Mouse (Mus musculus): ENCODE data around the gene Slc9a1. TPM values are rescaled to one million over a fixed set of nuclear protein-coding genes. Genes with fewer than 3 reads are reported as not detected.

The Slc9a1 gene
- polyA plus RNA-seq, 1 experiment from 2014 or later, result 1.8 TPM

DNA sequence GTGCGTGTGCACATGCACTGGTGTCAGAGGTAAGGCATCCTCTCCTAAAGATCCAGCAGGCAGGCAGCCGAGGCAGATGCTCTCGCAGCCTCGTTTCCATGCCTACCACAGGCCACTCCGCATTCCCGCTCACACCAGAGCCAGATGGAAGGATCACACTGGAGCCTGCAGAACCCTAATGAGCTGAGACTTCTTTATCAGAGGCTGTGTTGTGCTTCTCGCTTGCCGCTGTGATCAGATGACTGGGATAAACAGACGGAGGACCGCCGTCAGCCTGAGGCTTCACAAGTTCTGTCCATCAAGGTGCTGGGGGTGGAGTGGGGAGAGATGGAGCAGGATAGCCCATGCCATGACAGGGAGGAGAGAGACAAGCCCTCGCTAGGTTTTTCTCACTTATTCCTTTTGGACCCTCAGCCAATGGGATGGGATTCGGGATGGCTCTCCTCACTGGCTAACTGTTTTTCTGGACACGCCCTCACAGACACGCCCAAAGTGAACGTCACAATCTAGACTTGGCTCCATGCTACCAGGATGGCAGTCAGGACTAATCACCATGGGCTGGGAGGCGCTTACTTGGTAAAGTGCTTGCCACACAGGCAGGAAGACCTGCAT is 63.2 kb downstream of the Slc9a1 start:
- H3K9ac ChIP-seq (replicated peaks), result no peak overlapping the region
- H3K36me3 ChIP-seq (replicated peaks; ENCODE audit: insufficient read depth, low read length), result no peaks in the 10 kb centered on the region
- no peaks in the 10 kb centered on the region for H3K9me3 ChIP-seq (ENCODE audit: low read length)
- H3K27me3 ChIP-seq (ENCODE audit: insufficient read depth, low read length), result no peaks in the 10 kb centered on the region
- no peak for DNase-seq
- WGBS (ENCODE audit: insufficient replicate concordance), result 38% methylated on average over 17 of the region's 17 CpGs
- H3K4me3 ChIP-seq (ENCODE audit: low read depth, low read length), result no peak overlapping the region
- no peak overlapping the region for H3K27ac ChIP-seq (ENCODE audit: low read depth)
- TF ChIP-seq EP300 (IDR thresholded peaks at IDR 0.05; ENCODE audit: low read depth) (no peak), CTCF (IDR thresholded peaks at IDR 0.05; ENCODE audit: low read depth) (no peak)
- H3K4me2 ChIP-seq (ENCODE audit: low read depth, low read length), result no peak overlapping the region
- ATAC-seq, result no peak
- H3K4me1 ChIP-seq (ENCODE audit: insufficient read depth), result no peaks in the 10 kb centered on the region

DNA sequence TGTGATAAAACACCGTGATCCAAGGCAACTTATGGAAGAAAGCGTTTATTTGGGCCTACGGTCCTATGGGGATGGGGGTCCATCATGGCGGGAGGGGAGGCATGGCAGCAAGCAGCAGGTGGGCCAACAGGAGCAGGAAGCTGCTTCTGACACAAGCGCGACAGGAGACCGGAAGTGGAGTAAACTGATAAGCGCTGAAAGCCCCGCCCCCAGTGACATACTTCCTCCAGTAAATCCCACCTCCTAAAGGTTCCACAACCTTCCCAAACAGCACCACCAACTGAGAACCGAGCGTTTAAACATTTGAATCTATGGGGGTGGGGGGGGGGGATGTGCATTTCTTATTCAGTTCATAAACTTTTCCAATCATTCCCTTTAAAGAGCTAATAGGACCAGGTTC is 66.4 kb downstream of the Slc9a1 start:
- no peak for ATAC-seq
- no peaks in the 10 kb centered on the region for H3K4me1 ChIP-seq (ENCODE audit: insufficient read depth)
- no peaks in the 10 kb centered on the region for H3K9me3 ChIP-seq (ENCODE audit: low read length)
- H3K36me3 ChIP-seq (replicated peaks; ENCODE audit: insufficient read depth, low read length), result no peaks in the 10 kb centered on the region
- no peak for DNase-seq
- WGBS (ENCODE audit: insufficient replicate concordance), result 83% methylated on average over 11 of the region's 11 CpGs
- H3K27me3 ChIP-seq (ENCODE audit: insufficient read depth, low read length), result peaks cover 6% of the 10 kb centered on the region; the same call in 1 of the 2 replicates
- H3K4me3 ChIP-seq (ENCODE audit: low read depth, low read length), result no peak overlapping the region
- H3K9ac ChIP-seq (replicated peaks), result no peak overlapping the region
- no peak overlapping the region for H3K4me2 ChIP-seq (ENCODE audit: low read depth, low read length)
- no peak overlapping the region for H3K27ac ChIP-seq (ENCODE audit: low read depth)
- no peak for TF ChIP-seq EP300 (IDR thresholded peaks at IDR 0.05; ENCODE audit: low read depth)
- TF ChIP-seq CTCF (IDR thresholded peaks at IDR 0.05; ENCODE audit: low read depth), result no peak

DNA sequence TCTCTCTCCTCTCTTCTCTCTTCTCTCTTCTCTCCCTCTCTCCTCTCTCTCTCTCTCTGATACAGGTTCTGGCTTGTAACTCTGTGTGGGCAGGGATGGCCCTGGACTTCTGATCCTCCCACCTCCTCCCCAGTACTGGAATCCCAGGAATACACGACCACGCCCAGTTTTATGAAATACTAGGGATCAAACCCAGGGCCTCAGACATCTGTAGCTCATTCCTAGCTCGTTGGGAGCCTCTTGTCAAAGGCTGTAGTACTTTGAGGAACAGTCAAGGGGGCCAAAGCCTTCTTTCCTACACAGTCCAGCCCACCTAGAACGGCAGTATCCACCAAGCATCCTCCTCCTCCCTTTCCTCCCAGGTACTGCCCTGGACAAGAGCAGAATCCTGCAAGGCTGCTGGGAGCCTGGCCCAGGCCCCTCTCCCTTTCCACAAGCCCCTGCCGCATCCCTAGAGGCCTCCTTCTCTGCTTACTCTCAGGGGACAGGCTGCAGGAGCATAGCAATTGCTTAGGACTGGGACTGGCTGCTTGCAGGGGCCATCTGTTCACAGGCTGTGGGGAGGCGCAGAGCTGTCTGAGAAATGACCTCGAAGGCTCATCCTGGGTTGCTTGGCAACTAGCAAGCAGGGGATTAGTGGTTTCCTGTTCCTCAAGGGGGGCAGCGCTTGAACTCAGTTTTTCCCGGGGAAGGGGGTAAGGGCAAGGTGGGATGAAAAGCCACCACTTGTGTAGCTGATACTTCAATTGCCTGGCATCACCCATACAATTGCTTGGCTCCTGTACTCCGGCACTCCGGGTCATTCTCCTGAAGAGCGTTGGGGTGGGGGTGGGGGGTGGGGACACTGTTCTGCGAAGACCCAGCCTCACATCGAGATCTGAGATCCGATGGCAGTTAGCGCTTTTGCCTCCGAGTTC is 70.2 kb downstream of the Slc9a1 start:
- no peak overlapping the region for H3K4me3 ChIP-seq (ENCODE audit: low read depth, low read length)
- 13% methylated on average over 17 of the region's 17 CpGs for WGBS (ENCODE audit: insufficient replicate concordance)
- ATAC-seq (no peak), DNase-seq (no peak)
- no peak overlapping the region; the same call in 1 of the 2 replicates for H3K27ac ChIP-seq (ENCODE audit: low read depth)
- TF ChIP-seq CTCF (IDR thresholded peaks at IDR 0.05; ENCODE audit: low read depth) (no peak), EP300 (IDR thresholded peaks at IDR 0.05; ENCODE audit: low read depth) (no peak)
- peaks cover 6% of the 10 kb centered on the region; the same call in 1 of the 2 replicates for H3K27me3 ChIP-seq (ENCODE audit: insufficient read depth, low read length)
- peak overlapping the region; percentile 45 for H3K4me2 ChIP-seq (ENCODE audit: low read depth, low read length)
- H3K9me3 ChIP-seq (ENCODE audit: low read length), result no peaks in the 10 kb centered on the region
- no peaks in the 10 kb centered on the region for H3K4me1 ChIP-seq (ENCODE audit: insufficient read depth)
- no peaks in the 10 kb centered on the region for H3K36me3 ChIP-seq (replicated peaks; ENCODE audit: insufficient read depth, low read length)
- no peak overlapping the region for H3K9ac ChIP-seq (replicated peaks)

DNA sequence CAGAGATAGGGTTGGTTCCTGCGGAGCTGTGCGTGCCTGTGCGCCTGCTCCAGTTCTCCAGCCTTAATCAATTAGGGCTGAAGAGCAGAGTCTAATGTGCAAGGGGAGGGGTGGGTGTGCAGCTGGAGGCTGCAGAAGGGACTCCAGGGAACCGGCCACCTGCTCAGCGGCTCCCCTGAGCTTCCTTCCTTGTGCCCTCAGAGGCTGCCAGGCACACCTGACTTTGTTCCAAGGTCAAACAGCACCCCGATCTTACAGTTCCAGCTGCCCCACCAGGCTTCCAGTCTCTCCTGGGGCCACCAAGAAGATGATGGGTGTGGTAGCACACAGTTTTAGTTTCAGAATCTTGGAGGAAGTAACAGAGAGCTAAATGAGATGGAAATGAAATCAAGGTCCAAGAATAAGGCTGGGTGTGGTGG is 70.9 kb downstream of the Slc9a1 start:
- TF ChIP-seq CTCF (IDR thresholded peaks at IDR 0.05; ENCODE audit: low read depth) (no peak), EP300 (IDR thresholded peaks at IDR 0.05; ENCODE audit: low read depth) (no peak)
- Histone ChIP-seq H3K9ac (replicated peaks) (no peak overlapping the region), H3K4me1 (ENCODE audit: insufficient read depth) (no peaks in the 10 kb centered on the region), H3K9me3 (ENCODE audit: low read length) (no peaks in the 10 kb centered on the region), H3K4me3 (ENCODE audit: low read depth, low read length) (no peak overlapping the region), H3K27me3 (ENCODE audit: insufficient read depth, low read length) (peaks cover 6% of the 10 kb centered on the region; the same call in 1 of the 2 replicates), H3K4me2 (ENCODE audit: low read depth, low read length) (peak overlapping the region; percentile 45), H3K27ac (ENCODE audit: low read depth) (no peak overlapping the region), H3K36me3 (replicated peaks; ENCODE audit: insufficient read depth, low read length) (no peaks in the 10 kb centered on the region)
- no peak for ATAC-seq
- WGBS (ENCODE audit: insufficient replicate concordance), result 15% methylated on average over 6 of the region's 6 CpGs
- no peak for DNase-seq

DNA sequence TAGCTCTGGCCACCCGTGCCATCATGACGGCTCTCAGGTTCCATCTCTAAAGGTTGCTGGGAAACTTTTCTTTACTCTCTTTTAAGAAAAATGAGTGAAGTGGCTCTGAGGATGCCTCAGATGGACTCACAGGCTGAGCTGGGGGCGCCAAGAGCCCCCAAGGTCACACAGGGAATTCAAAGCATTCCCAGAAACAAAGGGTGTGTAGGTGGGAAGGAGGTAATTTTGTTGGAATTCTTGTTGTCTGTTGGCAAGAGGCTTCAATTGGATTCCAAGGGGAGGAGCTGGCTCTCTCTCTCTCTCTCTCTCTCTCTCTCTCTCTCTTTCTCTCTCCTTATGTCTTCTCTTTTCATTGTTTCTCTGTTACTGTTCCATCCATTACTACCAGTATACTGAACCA is 72.7 kb downstream of the Slc9a1 start:
- peaks cover 6% of the 10 kb centered on the region; the same call in 1 of the 2 replicates for H3K27me3 ChIP-seq (ENCODE audit: insufficient read depth, low read length)
- WGBS (ENCODE audit: insufficient replicate concordance), result 49% methylated on average over 3 of the region's 3 CpGs
- H3K9me3 ChIP-seq (ENCODE audit: low read length), result no peaks in the 10 kb centered on the region
- TF ChIP-seq EP300 (IDR thresholded peaks at IDR 0.05; ENCODE audit: low read depth) (no peak), CTCF (IDR thresholded peaks at IDR 0.05; ENCODE audit: low read depth) (no peak)
- no peaks in the 10 kb centered on the region for H3K4me1 ChIP-seq (ENCODE audit: insufficient read depth)
- no peak overlapping the region for H3K27ac ChIP-seq (ENCODE audit: low read depth)
- no peak overlapping the region for H3K4me3 ChIP-seq (ENCODE audit: low read depth, low read length)
- ATAC-seq (no peak), DNase-seq (no peak)
- H3K36me3 ChIP-seq (replicated peaks; ENCODE audit: insufficient read depth, low read length), result no peaks in the 10 kb centered on the region
- no peak overlapping the region for H3K9ac ChIP-seq (replicated peaks)
- H3K4me2 ChIP-seq (ENCODE audit: low read depth, low read length), result no peak overlapping the region

DNA sequence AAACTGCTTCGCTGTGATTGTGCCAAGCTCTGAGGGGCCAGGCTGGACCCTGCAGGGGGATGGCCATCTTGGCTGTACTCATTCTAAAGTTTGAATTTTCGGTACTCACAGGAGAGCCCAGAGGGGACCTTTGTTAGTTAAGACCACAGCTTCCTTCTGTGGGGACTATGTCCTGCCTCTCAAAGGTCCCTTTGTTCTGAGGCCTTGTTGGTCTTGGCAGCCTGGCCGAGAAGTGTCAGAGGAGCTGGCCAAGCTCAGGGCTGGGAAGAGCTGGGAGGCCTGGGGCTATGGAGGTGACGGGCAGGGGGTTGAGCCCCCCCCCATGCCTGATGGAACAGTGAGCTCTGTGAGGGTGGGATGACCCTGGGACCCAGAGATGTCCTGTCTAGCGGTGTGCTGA is 73.6 kb downstream of the Slc9a1 start:
- DNase-seq (no peak), ATAC-seq (no peak)
- no peak overlapping the region for H3K4me3 ChIP-seq (ENCODE audit: low read depth, low read length)
- no peak overlapping the region for H3K9ac ChIP-seq (replicated peaks)
- H3K9me3 ChIP-seq (ENCODE audit: low read length), result no peaks in the 10 kb centered on the region
- no peak overlapping the region for H3K27ac ChIP-seq (ENCODE audit: low read depth)
- no peak for TF ChIP-seq CTCF (IDR thresholded peaks at IDR 0.05; ENCODE audit: low read depth)
- no peak for TF ChIP-seq EP300 (IDR thresholded peaks at IDR 0.05; ENCODE audit: low read depth)
- 60% methylated on average over 5 of the region's 5 CpGs for WGBS (ENCODE audit: insufficient replicate concordance)
- H3K4me2 ChIP-seq (ENCODE audit: low read depth, low read length), result no peak overlapping the region
- H3K27me3 ChIP-seq (ENCODE audit: insufficient read depth, low read length), result peaks cover 6% of the 10 kb centered on the region; the same call in 1 of the 2 replicates
- no peaks in the 10 kb centered on the region for H3K4me1 ChIP-seq (ENCODE audit: insufficient read depth)
- H3K36me3 ChIP-seq (replicated peaks; ENCODE audit: insufficient read depth, low read length), result no peaks in the 10 kb centered on the region
